Mouse (Mus musculus) heart, embryonic 11.5 days (tissue): ENCODE data around the gene Ica1. TPM values are rescaled to one million over a fixed set of nuclear protein-coding genes. Genes with fewer than 3 reads are reported as not detected.

Experiments
- ATAC-seq: fragments of 200-750 bp; cut with Nextera tagmentation; replicated peaks from 2 replicates; pipeline ENCODE4 v1.8.0; 2017; ENCODE audit warnings: moderate library complexity; ENCODE audit not compliant: insufficient number of reproducible peaks, low FRiP score, low TSS enrichment
- H3K27ac ChIP-seq: fragments of 300-500 bp; sonication (generic); 2 replicates; pipeline ENCODE4 v1.5.1; 2014; ENCODE audit warnings: mild to moderate bottlenecking, low read depth, low read length
- H3K27me3 ChIP-seq: fragments of 300-500 bp; sonication (generic); 2 replicates; pipeline ENCODE4 v1.6.1; 2014; ENCODE audit warnings: mild to moderate bottlenecking, low read length, mixed read lengths; ENCODE audit not compliant: control insufficient read depth, insufficient read depth
- H3K36me3 ChIP-seq: fragments of 300-500 bp; sonication (generic); 2 replicates; pipeline ENCODE4 v1.6.1; 2014; ENCODE audit warnings: mild to moderate bottlenecking, low read length, moderate library complexity, mixed read lengths; ENCODE audit not compliant: control insufficient read depth, insufficient read depth
- H3K4me1 ChIP-seq: fragments of 300-500 bp; sonication (generic); 2 replicates; pipeline ENCODE4 v1.6.1; 2014; ENCODE audit warnings: low read length; ENCODE audit not compliant: control insufficient read depth, insufficient read depth
- H3K4me2 ChIP-seq: fragments of 300-500 bp; sonication (generic); 2 replicates; pipeline ENCODE4 v1.6.1; 2014; ENCODE audit warnings: mild to moderate bottlenecking, moderate library complexity
- H3K4me3 ChIP-seq: fragments of 300-500 bp; sonication (generic); 2 replicates; pipeline ENCODE4 v1.5.1; 2014; ENCODE audit warnings: low read depth, low read length
- H3K9ac ChIP-seq: fragments of 300-500 bp; sonication (generic); 2 replicates; pipeline ENCODE4 v1.6.1; 2014; ENCODE audit warnings: mild to moderate bottlenecking, low read depth, low read length, moderate library complexity
- H3K9me3 ChIP-seq: fragments of 300-500 bp; sonication (generic); replicated peaks from 2 replicates; pipeline ENCODE4 v1.6.1; 2016; ENCODE audit warnings: low read length; ENCODE audit not compliant: control insufficient read depth
- WGBS: fragments of 180-500 bp; shearing (Covaris S2); extraction: QIAGEN DNeasy Blood & Tissue Kit; methylation state at CpG from one replicate; pipeline ENCODE4 v1.1.7; 2014; ENCODE audit not compliant: insufficient replicate concordance; 5-methylcytosine and 5-hydroxymethylcytosine counted together
- polyA plus RNA-seq: library from polyadenylated mRNA; unstranded; fragments of >200 nt; fragmentation: Nextera tagmentation; extraction: Ambion mirVana; gene quantifications from 2 replicates; pipeline ENCODE4 v1.2.1, GENCODE M21; 2014

Ica1 gene
- polyA plus RNA-seq, 1 experiment from 2014 or later = 36.9 TPM

GRCm38 (mm10) chr6:8649295-8649865, 128.9 kb downstream of the Ica1 start:
- ATAC-seq = no peak
- Histone ChIP-seq H3K36me3 (no peaks in the 10 kb centered on the region), H3K4me1 (peaks cover 5% of the 10 kb centered on the region; the same call in 1 of the 2 replicates), H3K27ac (no peak overlapping the region), H3K4me3 (no peak overlapping the region), H3K4me2 (no peak overlapping the region), H3K9me3 (no peaks in the 10 kb centered on the region), H3K9ac (no peak overlapping the region), H3K27me3 (no peaks in the 10 kb centered on the region)
- WGBS = 66% methylated on average over 4 of the region's 4 CpGs

- Histone ChIP-seq H3K27me3 (no peaks in the 10 kb centered on the region), H3K4me2 (no peak overlapping the region), H3K4me1 (peaks cover 5% of the 10 kb centered on the region; the same call in 1 of the 2 replicates), H3K9me3 (no peaks in the 10 kb centered on the region), H3K27ac (no peak overlapping the region), H3K36me3 (no peaks in the 10 kb centered on the region), H3K4me3 (no peak overlapping the region), H3K9ac (no peak overlapping the region)
- no peak for ATAC-seq
- 72% methylated on average over 10 of the region's 10 CpGs for WGBS
Observed at GRCm38 (mm10) chr6:8648185-8648901, 129.9 kb downstream of the Ica1 start.

- peak; percentile 46; the same call in 1 of the 2 replicates for ATAC-seq
- H3K27me3 ChIP-seq = no peaks in the 10 kb centered on the region
- no peak overlapping the region for H3K4me3 ChIP-seq
- WGBS = 38% methylated on average over 7 of the region's 7 CpGs
- H3K4me2 ChIP-seq = no peak overlapping the region
- peaks cover 5% of the 10 kb centered on the region; the same call in 1 of the 2 replicates for H3K4me1 ChIP-seq
- H3K9ac ChIP-seq = no peak overlapping the region
- no peaks in the 10 kb centered on the region for H3K9me3 ChIP-seq
- no peaks in the 10 kb centered on the region for H3K36me3 ChIP-seq
- no peak overlapping the region for H3K27ac ChIP-seq
Observed at GRCm38 (mm10) chr6:8647513-8648184, 130.6 kb downstream of the Ica1 start.

GRCm38 (mm10) chr6:8645708-8646107, 132.6 kb downstream of the Ica1 start:
- Histone ChIP-seq H3K9ac (no peak overlapping the region), H3K4me2 (no peak overlapping the region), H3K36me3 (no peaks in the 10 kb centered on the region), H3K27me3 (no peaks in the 10 kb centered on the region), H3K9me3 (no peaks in the 10 kb centered on the region), H3K4me1 (peaks cover 5% of the 10 kb centered on the region; the same call in 1 of the 2 replicates), H3K27ac (no peak overlapping the region), H3K4me3 (no peak overlapping the region)
- no peak for ATAC-seq
- WGBS = 74% methylated on average over 2 of the region's 2 CpGs

- peaks cover 5% of the 10 kb centered on the region; the same call in 1 of the 2 replicates for H3K4me1 ChIP-seq
- no peak for ATAC-seq
- WGBS = 81% methylated on average over 10 of the region's 10 CpGs
- no peak overlapping the region for H3K4me2 ChIP-seq
- H3K9me3 ChIP-seq = no peaks in the 10 kb centered on the region
- no peak overlapping the region for H3K4me3 ChIP-seq
- no peaks in the 10 kb centered on the region for H3K27me3 ChIP-seq
- no peaks in the 10 kb centered on the region for H3K36me3 ChIP-seq
- H3K27ac ChIP-seq = no peak overlapping the region
- H3K9ac ChIP-seq = no peak overlapping the region
Observed at GRCm38 (mm10) chr6:8644703-8645102, 133.6 kb downstream of the Ica1 start.

- WGBS = 68% methylated on average over 5 of the region's 5 CpGs
- no peaks in the 10 kb centered on the region for H3K4me1 ChIP-seq
- H3K27me3 ChIP-seq = no peaks in the 10 kb centered on the region
- no peaks in the 10 kb centered on the region for H3K36me3 ChIP-seq
- no peak overlapping the region for H3K27ac ChIP-seq
- no peaks in the 10 kb centered on the region for H3K9me3 ChIP-seq
- H3K4me2 ChIP-seq = no peak overlapping the region
- H3K9ac ChIP-seq = no peak overlapping the region
- H3K4me3 ChIP-seq = no peak overlapping the region
- no peak for ATAC-seq
Observed at GRCm38 (mm10) chr6:8640863-8641262, 137.4 kb downstream of the Ica1 start.

- no peak overlapping the region for H3K27ac ChIP-seq
- 79% methylated on average over 2 of the region's 2 CpGs for WGBS
- no peak overlapping the region for H3K4me2 ChIP-seq
- no peaks in the 10 kb centered on the region for H3K27me3 ChIP-seq
- H3K4me3 ChIP-seq = no peak overlapping the region
- H3K4me1 ChIP-seq = no peaks in the 10 kb centered on the region
- ATAC-seq = no peak
- H3K9ac ChIP-seq = no peak overlapping the region
- H3K36me3 ChIP-seq = no peaks in the 10 kb centered on the region
- H3K9me3 ChIP-seq = no peaks in the 10 kb centered on the region
Observed at GRCm38 (mm10) chr6:8639526-8639925, 138.8 kb downstream of the Ica1 start.

- H3K4me1 ChIP-seq = no peaks in the 10 kb centered on the region
- H3K27me3 ChIP-seq = no peaks in the 10 kb centered on the region
- H3K36me3 ChIP-seq = no peaks in the 10 kb centered on the region
- no peak overlapping the region for H3K4me2 ChIP-seq
- H3K27ac ChIP-seq = no peak overlapping the region
- H3K4me3 ChIP-seq = no peak overlapping the region
- H3K9me3 ChIP-seq = no peaks in the 10 kb centered on the region
- ATAC-seq = no peak
- WGBS = 74% methylated on average over 4 of the region's 4 CpGs
- no peak overlapping the region for H3K9ac ChIP-seq
Observed at GRCm38 (mm10) chr6:8638899-8639298, 139.4 kb downstream of the Ica1 start.
